In the genomic region with DNA sequence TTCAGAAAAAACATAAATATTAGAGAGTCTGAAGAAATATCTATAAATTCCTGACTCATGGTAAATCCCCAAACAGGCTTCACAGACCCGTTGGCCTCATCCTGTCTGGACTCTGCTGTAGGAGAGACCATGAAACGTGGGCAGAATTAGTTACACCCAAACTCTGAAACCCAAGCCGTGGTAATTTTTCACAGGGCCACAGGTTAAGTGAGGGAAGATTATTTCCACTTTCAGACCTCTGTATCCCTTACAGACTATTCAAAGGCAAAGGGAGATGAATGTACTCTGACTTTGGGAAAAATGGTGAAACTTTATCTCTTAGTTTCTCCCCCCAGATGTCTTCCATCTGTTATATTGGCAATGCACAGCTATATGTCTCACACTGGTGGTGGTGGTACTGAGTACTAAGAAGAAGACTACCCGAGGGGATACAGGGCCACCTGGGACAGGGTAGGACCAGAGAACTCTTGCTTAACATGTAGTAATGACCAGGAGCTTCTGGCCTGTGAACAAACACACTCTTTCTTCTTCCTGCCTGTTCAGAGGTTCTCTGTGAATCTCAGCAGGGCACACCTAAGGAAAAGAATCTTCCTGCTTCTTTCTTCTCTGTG, we compare ENCODE assay signal across 9 mouse cellular contexts.
"Had no signal": no experiment of that assay in that cellular context is flagged by ENCODE, and none has a peak within 500 bp of the region (broad histone marks: within the 10 kb centered on the region; RNA-seq: fewer than 3 reads in every experiment).

No protein-coding gene starts in this region.

- H3K36me3 ChIP-seq: intestine, embryonic 15.5 days; midbrain, embryonic 13.5 days; neural tube, embryonic 12.5 days had no signal

- H3K4me1 ChIP-seq: intestine, embryonic 15.5 days; neural tube, embryonic 12.5 days had no signal

- H3K27ac ChIP-seq: intestine, embryonic 15.5 days; layer of hippocampus, adult 2 months; liver, embryonic 14.5 days; midbrain, embryonic 13.5 days; neural tube, embryonic 12.5 days; stomach, postnatal 0 days had no signal

- H3K4me2 ChIP-seq: intestine, embryonic 15.5 days; midbrain, embryonic 13.5 days; neural tube, embryonic 12.5 days had no signal

- DNase-seq: left cerebral cortex, postnatal 4 days; thymus, adult 18-20 months; thymus, postnatal 14 days had no signal

- H3K9me3 ChIP-seq: intestine, embryonic 15.5 days; midbrain, embryonic 13.5 days; neural tube, embryonic 12.5 days had no signal

- H3K4me3 ChIP-seq: intestine, embryonic 15.5 days; layer of hippocampus, adult 2 months; midbrain, embryonic 13.5 days; neural tube, embryonic 12.5 days had no signal

- H3K27me3 ChIP-seq: intestine, embryonic 15.5 days; neural tube, embryonic 12.5 days had no signal

- H3K9ac ChIP-seq: intestine, embryonic 15.5 days; liver, embryonic 14.5 days; midbrain, embryonic 13.5 days; neural tube, embryonic 12.5 days had no signal

- ATAC-seq: midbrain, embryonic 13.5 days had no signal
